Mouse (Mus musculus) bone marrow macrophage, adult 2 months (primary cell): Measurements from ENCODE around the gene Ilf2.

ENCODE experiments used
- CTCF ChIP-seq: IDR thresholded peaks from 2 replicates; pipeline ENCODE4 v1.5.1; 2012; ENCODE audit warnings: low read depth, mild to moderate bottlenecking, low read length, moderate library complexity
- POLR2A ChIP-seq: IDR thresholded peaks from 2 replicates; pipeline ENCODE4 v1.6.1; 2012; ENCODE audit warnings: mild to moderate bottlenecking, low read depth, low read length, borderline replicate concordance

GRCm38 (mm10) chr3:90465686-90466310 lies 10.1 kb upstream of the Ilf2 start, which contains the start of gene Npr1:
- TF ChIP-seq CTCF (no peak), POLR2A (no peak)
